Mouse (Mus musculus): ENCODE results near the gene Tlnrd1. TPM values are rescaled to one million over a fixed set of nuclear protein-coding genes. Genes with fewer than 3 reads are reported as not detected.

The Tlnrd1 gene
- total RNA-seq, 2 experiments from 2014 or later = 13.5 to 14.9 TPM

GRCm38 (mm10) chr7:83852381-83853380 lies 31.4 kb downstream of the Tlnrd1 start:
- intact Hi-C loops (cut with DNase I) = no loop called here
- no peak for DNase-seq

- intact Hi-C loops (cut with DNase I) = no loop called here
- DNase-seq = no peak
Observed at GRCm38 (mm10) chr7:83851569-83852380, 32.3 kb downstream of the Tlnrd1 start.

GRCm38 (mm10) chr7:83847187-83848075 lies 36.7 kb downstream of the Tlnrd1 start:
- intact Hi-C loops (cut with DNase I) = no loop called here
- DNase-seq = no peak

GRCm38 (mm10) chr7:83844807-83845206 lies 39.3 kb downstream of the Tlnrd1 start:
- DNase-seq = no peak
- intact Hi-C loops (cut with DNase I) = no loop called here

GRCm38 (mm10) chr7:83842486-83843259 lies 41.4 kb downstream of the Tlnrd1 start:
- intact Hi-C loops (cut with DNase I) = no loop called here
- no peak for DNase-seq

GRCm38 (mm10) chr7:83840076-83840475 lies 44.0 kb downstream of the Tlnrd1 start:
- intact Hi-C loops (cut with DNase I) = no loop called here
- no peak for DNase-seq

GRCm38 (mm10) chr7:83838525-83839224 lies 45.4 kb downstream of the Tlnrd1 start:
- no peak for DNase-seq
- intact Hi-C loops (cut with DNase I) = no loop called here

Other genes with a start within 250 kb of the Tlnrd1 start
- 10 to 100 TPM in 1 of 2 experiments, 1 to 10 TPM in 1; 8.0 to 10.6 TPM for gene Il16, start 138.6 kb downstream of the Tlnrd1 start, total RNA-seq (2021)
- under 1 TPM in 1 of 2 experiments, not detected in 1; 0.22 TPM for gene Cfap161, start 89.4 kb downstream of the Tlnrd1 start, total RNA-seq (2021)
- gene Mesd, start 161 bp upstream of the Tlnrd1 start, total RNA-seq (2021) = 10 to 100 TPM; 41.6 to 47.7 TPM
- gene Cemip, start 202.2 kb upstream of the Tlnrd1 start, total RNA-seq (2021) = under 1 TPM; 0.41 to 0.68 TPM

Measured in heart, postnatal 14 days (tissue).